Mouse (Mus musculus): ENCODE measurements around the gene Dnajb11.

Gene Dnajb11

GRCm38 (mm10) chr16:22922433-22922832 is 64.8 kb downstream of the Dnajb11 start:
- no peak for DNase-seq (ENCODE audit: extremely low read depth, low read depth)
